Mouse (Mus musculus): ENCODE results near the gene Vmo1.

GRCm38 (mm10) chr11:70526211-70526610 is 11.8 kb upstream of the Vmo1 start:
- no peak for TF ChIP-seq EP300 (IDR thresholded peaks at IDR 0.05; ENCODE audit: low read depth)
- no peak for TF ChIP-seq CTCF (IDR thresholded peaks at IDR 0.05; ENCODE audit: low read depth)
